Mouse (Mus musculus): ENCODE results near the gene Spem1.
"Not testable (repeated sequence)": the region's sequence is repeated elsewhere in the genome, so short reads cannot be mapped to it uniquely, and the experiment has no call there.

Gene Spem1

DNA sequence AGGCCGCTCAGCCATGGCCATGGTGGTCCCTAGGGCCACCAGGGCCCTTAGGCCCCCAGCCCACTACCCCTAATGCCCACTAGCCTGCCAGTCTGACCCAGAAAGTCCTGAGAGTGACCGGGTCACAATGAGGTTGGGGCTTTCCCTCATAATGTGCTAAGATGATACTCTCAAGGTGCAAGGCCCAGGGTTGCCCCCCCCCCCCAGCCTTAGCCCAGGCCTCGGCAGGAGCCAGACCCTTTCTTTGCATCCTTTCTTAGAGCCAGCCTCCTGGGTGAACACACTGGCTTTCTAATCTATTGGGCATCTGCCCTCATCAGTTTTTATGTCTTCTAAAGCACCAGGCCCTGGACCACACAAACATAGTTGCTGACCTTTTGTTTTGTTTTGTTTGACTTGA lies at the start of gene Spem1:
TSS of gene Spem1 (minus strand) at position 101 of the 400 bp plus-strand sequence.
- DNase-seq, result no peak

GRCm38 (mm10) chr11:69870289-69871069 lies 48.5 kb upstream of the Spem1 start:
- no peak for DNase-seq

- DNase-seq, result no peak
These were observed 45.4 kb upstream of the Spem1 start for GRCm38 (mm10) chr11:69867335-69867734.

- no peak for DNase-seq
These were observed 43.6 kb upstream of the Spem1 start for GRCm38 (mm10) chr11:69865561-69865960.

DNA sequence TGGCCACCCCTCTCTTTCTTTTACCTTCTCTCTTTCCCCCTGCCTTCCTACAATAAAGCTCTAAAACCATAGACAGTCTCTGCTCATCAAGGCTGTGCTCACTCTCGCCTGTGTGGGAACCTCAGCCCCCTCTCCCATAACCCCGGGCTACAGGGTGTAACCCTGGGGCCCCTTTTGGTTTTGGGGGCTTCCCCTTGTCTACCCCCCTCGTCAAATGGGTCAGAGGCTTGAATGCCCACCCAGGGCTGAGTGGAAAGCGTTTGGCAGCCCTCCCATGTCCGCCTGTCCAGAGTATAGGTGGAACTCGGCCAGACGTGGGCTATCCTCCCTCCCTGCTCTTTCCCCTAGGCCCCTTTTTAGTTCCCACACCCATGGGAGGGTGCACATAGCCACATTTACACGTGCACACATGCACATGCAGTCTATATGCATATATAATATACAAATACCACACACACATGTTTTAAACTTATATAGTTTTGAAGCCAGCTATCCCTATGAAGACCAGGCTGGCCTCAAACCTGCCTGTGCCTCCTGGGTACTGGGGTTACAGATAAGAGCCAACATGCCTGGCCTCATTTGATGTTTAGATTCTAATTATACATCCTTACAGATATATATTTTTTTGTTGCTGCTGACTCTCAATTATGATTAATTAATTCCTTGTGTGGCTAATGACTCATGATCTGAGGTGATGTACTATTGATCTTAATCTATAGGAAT lies 42.3 kb upstream of the Spem1 start:
- DNase-seq, result no peak

DNA sequence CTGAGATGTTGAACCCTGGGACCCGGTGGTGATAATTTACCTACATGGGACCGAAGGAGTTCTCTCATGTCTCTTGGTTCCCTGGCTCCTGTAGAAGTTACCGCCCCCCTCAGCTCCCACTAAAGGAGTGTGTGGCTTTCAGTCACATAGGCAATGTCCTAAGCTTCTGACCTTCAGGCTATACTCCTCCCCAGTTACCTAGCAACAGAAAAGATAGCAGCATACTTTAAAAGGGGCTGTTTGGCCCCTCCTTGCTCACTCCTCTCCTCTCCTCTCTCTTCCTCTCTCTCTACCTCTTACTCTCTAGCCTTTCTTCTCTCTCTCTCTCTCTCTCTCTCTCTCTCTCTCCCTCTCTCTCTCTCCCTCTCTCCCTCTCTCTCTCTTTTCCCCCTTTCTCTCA lies 41.7 kb upstream of the Spem1 start:
- DNase-seq, result not testable (repeated sequence)

GRCm38 (mm10) chr11:69858113-69858998 lies 36.4 kb upstream of the Spem1 start, which contains the start of gene Tnk1:
TSS of gene Tnk1 (minus strand) at chr11:69858730.
- DNase-seq, result no peak

DNA sequence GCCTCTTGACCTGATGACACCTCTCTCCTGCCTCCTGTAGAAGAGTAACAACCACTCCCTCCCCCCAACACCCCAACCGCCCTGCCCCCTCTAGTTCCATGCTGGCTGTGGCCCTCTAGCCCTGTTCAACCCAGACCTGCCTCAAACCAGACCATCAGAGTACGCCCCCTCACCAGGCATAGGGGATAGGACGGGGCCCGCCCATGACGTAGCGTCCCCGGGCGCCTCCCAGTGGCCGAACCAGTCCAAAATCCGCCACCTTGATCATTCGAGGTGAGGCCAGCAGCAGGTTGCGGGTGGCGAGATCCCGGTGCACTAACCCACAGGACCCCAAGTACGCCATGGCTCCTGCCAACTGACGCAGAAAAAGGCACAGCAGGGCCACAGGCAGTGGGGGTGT lies 33.4 kb upstream of the Spem1 start:
- DNase-seq, result peak; percentile 77 to 78

DNA sequence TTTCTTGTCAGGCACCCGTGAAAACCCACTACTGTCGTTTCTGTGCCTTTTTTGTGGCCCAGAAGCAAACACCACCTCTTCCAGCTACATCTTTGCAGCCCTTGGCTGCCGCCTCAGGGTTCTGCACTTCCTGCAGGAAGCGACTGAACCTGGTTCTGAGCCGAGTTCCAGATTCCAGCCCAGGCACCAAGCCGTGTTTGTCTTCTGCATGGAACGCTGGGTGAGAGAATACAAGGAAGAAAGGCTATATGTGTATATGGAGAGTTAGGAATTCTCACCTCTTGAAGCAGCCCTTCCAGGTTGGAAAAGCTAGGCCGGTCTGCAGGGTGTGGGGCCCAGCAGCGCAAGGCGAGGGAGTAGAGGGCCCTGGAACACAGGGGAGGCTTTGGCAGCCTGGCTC lies 32.7 kb upstream of the Spem1 start:
- no peak for DNase-seq

DNA sequence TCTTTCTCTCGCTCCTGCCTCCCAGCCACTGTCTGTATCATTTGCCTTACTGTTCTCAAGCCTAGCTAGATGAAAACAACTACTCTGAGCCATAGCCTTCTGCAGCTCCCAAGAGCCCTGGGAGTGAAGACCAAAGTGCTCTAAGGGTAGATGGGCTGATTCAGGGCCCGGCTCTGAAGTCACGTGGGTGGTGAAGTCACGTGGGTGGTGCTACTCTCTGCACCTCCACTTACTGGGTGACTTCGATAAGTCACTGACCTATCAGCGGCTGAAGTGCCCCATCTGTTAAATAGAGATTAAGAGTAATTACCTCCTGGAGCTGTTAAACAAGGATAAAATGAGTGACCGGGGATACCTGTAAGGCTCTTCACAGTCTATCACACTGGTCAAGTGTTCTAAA lies 32.0 kb upstream of the Spem1 start:
- DNase-seq, result no peak

DNA sequence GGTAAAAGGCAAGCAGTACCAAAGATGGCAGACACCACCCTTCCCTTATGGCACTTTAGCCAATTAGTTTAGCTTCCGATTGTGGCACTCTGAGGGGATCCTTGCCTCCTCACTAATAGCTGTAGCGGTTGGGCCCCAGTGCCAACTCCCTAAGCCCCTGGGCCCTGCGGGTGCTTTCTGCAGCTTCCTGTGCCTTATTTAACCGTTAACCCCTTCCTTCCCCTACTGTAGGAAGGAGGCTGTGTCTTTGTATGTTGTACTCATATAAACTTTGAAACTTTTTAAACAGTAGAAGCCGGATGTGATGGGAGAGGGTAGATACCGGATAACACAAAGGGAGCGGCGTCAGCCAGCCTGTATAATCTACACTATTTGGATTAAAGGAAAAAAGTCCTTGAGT lies 28.8 kb upstream of the Spem1 start:
- DNase-seq, result no peak

GRCm38 (mm10) chr11:69849884-69850283 lies 27.9 kb upstream of the Spem1 start:
- DNase-seq, result no peak

DNA sequence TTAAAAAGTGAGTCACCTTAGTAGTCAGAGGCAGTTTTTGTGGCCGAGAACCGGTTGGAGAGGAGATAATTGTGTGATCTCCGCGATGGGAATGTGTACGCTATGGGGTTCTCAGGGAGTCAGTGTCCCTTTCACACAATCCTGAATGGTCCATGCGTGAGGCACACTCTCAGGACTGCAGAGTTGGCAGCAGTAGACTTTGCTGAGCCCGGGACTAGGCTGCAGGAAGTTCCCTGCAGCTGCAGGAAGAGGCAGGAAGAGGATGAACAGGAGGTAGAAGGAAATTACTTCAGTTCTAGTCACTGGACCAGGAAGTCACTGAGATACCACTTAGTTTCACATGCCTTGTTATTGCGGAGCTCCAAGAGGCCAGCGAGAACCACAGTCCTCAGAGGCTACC lies 27.1 kb upstream of the Spem1 start:
- no peak for DNase-seq

DNA sequence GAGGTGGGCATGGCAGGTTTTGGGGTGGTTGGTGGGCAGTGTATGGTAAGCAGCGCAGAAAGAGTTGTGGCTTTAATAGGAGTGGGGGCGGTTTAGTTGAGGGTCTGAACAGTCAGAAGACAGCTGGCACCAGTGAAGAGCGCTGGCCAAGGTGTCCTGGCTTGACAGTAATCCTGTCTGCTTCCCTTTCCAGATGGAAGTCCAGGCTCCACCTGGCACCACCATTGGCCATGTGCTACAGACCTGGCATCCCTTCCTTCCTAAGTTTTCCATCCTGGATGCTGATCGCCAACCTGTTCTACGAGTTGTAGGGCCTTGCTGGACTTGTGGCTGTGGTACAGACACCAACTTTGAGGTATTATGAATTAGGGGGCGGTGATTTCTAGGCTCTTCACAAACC lies 26.0 kb upstream of the Spem1 start:
- DNase-seq, result peak; percentile 87 to 88

GRCm38 (mm10) chr11:69846738-69847688 lies 25.0 kb upstream of the Spem1 start:
- DNase-seq, result peak; percentile 53 to 64

DNA sequence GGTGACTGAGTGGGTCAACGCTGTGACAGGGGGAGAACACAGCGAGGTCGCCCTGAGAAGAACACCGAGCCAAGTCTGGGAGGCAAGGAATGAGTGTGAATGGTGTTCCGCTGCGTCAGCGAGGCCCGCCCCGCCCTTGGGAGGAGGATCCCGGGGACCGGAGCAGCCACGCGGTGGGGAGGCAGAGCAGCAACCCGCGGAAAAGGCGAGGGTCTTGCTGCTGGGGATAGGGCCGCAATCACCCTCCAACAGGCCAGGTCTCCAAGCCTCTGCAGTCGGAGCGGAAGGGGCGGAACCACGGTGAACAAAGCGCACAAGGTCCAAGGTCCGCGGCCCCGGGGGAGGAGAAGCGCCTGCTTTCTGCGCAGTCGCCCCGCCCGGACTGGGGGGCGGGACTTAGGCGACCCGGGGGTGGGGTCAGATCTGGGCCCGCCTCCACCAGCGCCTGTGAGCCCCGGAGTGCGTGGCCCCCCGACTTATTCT lies 24.3 kb upstream of the Spem1 start, which contains the start of gene Plscr3:
TSS of gene Plscr3 (plus strand) at position 179 of the 483 bp plus-strand sequence.
- DNase-seq, result peak; percentile 97 to 98

GRCm38 (mm10) chr11:69838714-69839104 lies 16.7 kb upstream of the Spem1 start:
- DNase-seq, result peak in 1 of 2 experiments; percentile 48

GRCm38 (mm10) chr11:69837952-69838713 lies 16.2 kb upstream of the Spem1 start, which contains the start of gene Tmem256:
TSS of gene Tmem256 (plus strand) at chr11:69838514.
- peak; percentile 98 to 99 for DNase-seq

GRCm38 (mm10) chr11:69837604-69837951 lies 15.6 kb upstream of the Spem1 start, which contains the start of gene Nlgn2:
TSS of gene Nlgn2 (minus strand) at chr11:69837784.
- peak; percentile 94 to 95 for DNase-seq

GRCm38 (mm10) chr11:69836703-69837576 lies 15.0 kb upstream of the Spem1 start:
- peak; percentile 71 to 73 for DNase-seq

Measured in cerebellum, postnatal 10 days (tissue).